Mouse (Mus musculus) hindbrain, embryonic 14.5 days (tissue): ENCODE data around the gene Slc50a1. TPM values are rescaled to one million over a fixed set of nuclear protein-coding genes. Genes with fewer than 3 reads are reported as not detected.

Source experiments
- ATAC-seq: fragments of 200-750 bp; cut with Nextera tagmentation; 2 replicates; pipeline ENCODE4 v1.8.0; 2017; ENCODE audit warnings: moderate number of reproducible peaks, mild to moderate bottlenecking, moderate TSS enrichment, moderate library complexity; ENCODE audit not compliant: low FRiP score
- DNase-seq: peaks from one replicate; pipeline ENCODE4 v3.0.0-alpha.2; 2015; ENCODE audit warnings: low spot score
- H3K27ac ChIP-seq: fragments of 300-500 bp; sonication (generic); 2 replicates; pipeline ENCODE4 v1.5.1; 2014; ENCODE audit warnings: mild to moderate bottlenecking, moderate library complexity
- H3K27me3 ChIP-seq: fragments of 300-500 bp; sonication (generic); 2 replicates; pipeline ENCODE4 v1.6.1; 2014; ENCODE audit warnings: mild to moderate bottlenecking, low read length, mixed read lengths; ENCODE audit not compliant: control insufficient read depth, insufficient read depth
- H3K36me3 ChIP-seq: fragments of 300-500 bp; sonication (generic); replicated peaks from 2 replicates; pipeline ENCODE4 v1.6.1; 2014; ENCODE audit not compliant: control insufficient read depth, insufficient read depth
- H3K4me1 ChIP-seq: fragments of 300-500 bp; sonication (generic); replicated peaks from 2 replicates; pipeline ENCODE4 v1.6.1; 2014; ENCODE audit warnings: antibody characterized with exemption, low read length, mixed read lengths; ENCODE audit not compliant: control insufficient read depth, insufficient read depth
- H3K4me2 ChIP-seq: fragments of 300-500 bp; sonication (generic); replicated peaks from 2 replicates; pipeline ENCODE4 v1.6.1; 2014; ENCODE audit warnings: mild to moderate bottlenecking, moderate library complexity
- H3K4me3 ChIP-seq: fragments of 300-500 bp; sonication (generic); replicated peaks from 2 replicates; pipeline ENCODE4 v1.5.1; 2014; ENCODE audit warnings: mild to moderate bottlenecking, low read length
- H3K9ac ChIP-seq: fragments of 300-500 bp; sonication (generic); 2 replicates; pipeline ENCODE4 v1.6.1; 2014
- H3K9me3 ChIP-seq: fragments of 300-500 bp; sonication (generic); 2 replicates; pipeline ENCODE4 v1.6.1; 2016; ENCODE audit warnings: low read length; ENCODE audit not compliant: control insufficient read depth
- WGBS: fragments of 180-500 bp; shearing (Covaris S2); extraction: QIAGEN DNeasy Blood & Tissue Kit; methylation state at CpG from one replicate; pipeline ENCODE4 v1.1.7; 2014; 5-methylcytosine and 5-hydroxymethylcytosine counted together
- polyA plus RNA-seq: library from polyadenylated mRNA; unstranded; fragments of >200 nt; fragmentation: Nextera tagmentation; extraction: Ambion mirVana; gene quantifications from 2 replicates; pipeline ENCODE4 v1.2.1, GENCODE M21; 2014

Gene Slc50a1
- polyA plus RNA-seq, 1 experiment from 2014 or later: 38.8 TPM

DNA sequence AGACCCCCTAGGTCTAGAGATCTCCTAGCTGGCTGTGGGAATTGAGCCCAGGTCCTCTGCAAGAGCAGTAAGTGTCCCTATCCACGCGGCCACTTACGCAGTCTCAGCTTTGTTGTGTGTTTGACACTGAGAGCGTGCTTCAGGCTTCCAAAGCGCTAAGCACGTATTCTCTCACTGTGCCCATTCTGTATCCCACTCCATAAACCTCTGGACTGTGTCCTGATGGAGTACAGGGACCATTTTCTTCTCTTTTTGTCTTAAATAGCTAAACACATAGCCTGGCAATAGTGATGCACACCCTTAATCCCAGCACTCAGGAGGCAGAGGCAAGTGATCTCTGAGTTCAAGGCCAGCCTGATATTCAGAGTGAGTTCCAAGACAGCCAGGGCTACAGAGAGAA lies 28.5 kb upstream of the Slc50a1 start:
- H3K27ac ChIP-seq: no peak overlapping the region
- no peak overlapping the region for H3K4me3 ChIP-seq
- H3K9ac ChIP-seq: no peak overlapping the region
- DNase-seq: no peak
- no peak overlapping the region for H3K4me2 ChIP-seq
- H3K4me1 ChIP-seq: no peaks in the 10 kb centered on the region
- H3K36me3 ChIP-seq: no peaks in the 10 kb centered on the region
- H3K27me3 ChIP-seq: peaks cover 7% of the 10 kb centered on the region; the same call in 1 of the 2 replicates
- 82% methylated on average over 6 of the region's 6 CpGs for WGBS
- H3K9me3 ChIP-seq: no peaks in the 10 kb centered on the region
- no peak for ATAC-seq

- H3K27me3 ChIP-seq: peaks cover 7% of the 10 kb centered on the region; the same call in 1 of the 2 replicates
- no peak overlapping the region for H3K27ac ChIP-seq
- H3K9me3 ChIP-seq: no peaks in the 10 kb centered on the region
- no peak overlapping the region for H3K4me3 ChIP-seq
- ATAC-seq: no peak
- DNase-seq: no peak
- H3K36me3 ChIP-seq: no peaks in the 10 kb centered on the region
- no peak overlapping the region for H3K9ac ChIP-seq
- H3K4me1 ChIP-seq: no peaks in the 10 kb centered on the region
- H3K4me2 ChIP-seq: no peak overlapping the region
- 83% methylated on average over 11 of the region's 11 CpGs for WGBS
These were observed 26.5 kb upstream of the Slc50a1 start for GRCm38 (mm10) chr3:89296761-89297396.

DNA sequence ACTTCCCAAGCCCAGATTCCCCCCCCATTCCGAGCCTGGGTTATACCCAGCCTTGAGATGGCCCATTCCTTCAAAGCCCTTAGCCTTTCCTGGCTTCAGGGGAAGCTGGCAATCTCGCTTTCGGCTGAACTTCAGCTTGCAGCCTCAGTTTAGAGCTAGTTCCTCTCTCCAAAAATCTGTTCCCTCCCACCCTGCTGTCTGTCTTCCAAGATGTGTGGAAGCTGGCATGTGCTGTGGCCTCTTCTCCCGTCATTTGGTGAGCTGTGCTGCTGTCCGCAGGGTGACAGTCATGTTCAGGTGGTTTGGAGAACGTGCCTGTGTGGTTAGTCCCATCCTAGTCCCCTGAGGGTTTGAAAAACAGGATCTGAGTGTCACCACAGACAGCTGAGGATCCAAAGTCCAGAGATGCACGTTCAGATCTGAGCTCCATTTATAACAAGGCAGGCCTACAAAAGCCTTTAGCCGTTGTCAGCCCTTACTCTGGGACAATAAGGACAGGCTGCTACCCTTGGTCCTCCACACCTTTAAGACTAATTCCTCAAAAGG lies 25.4 kb upstream of the Slc50a1 start:
- ATAC-seq (no peak), DNase-seq (no peak)
- Histone ChIP-seq H3K4me1 (no peaks in the 10 kb centered on the region), H3K9me3 (no peaks in the 10 kb centered on the region), H3K36me3 (no peaks in the 10 kb centered on the region), H3K4me3 (no peak overlapping the region), H3K4me2 (no peak overlapping the region), H3K27ac (no peak overlapping the region), H3K27me3 (peaks cover 7% of the 10 kb centered on the region; the same call in 1 of the 2 replicates), H3K9ac (no peak overlapping the region)
- WGBS: 84% methylated on average over 8 of the region's 8 CpGs

DNA sequence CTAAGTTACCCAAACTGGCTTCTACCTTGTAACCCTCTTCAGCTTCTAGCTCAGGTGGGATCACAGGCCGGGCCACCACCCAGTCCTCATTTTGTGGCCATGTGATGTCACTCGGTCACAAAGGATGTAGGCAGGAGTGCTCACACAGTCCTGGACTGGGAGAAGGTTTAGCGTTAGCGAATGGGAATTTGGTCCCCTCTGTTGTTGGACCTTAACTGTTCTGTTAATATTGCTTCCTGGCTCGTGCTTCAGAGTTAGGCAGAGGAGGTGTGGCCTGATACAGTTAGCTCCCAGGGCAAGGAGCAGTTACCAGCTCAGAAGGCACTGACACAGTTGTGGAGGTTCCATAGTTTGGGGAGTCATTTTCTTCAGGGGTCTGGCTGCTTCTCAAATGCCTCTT lies 23.8 kb upstream of the Slc50a1 start:
- Histone ChIP-seq H3K36me3 (no peaks in the 10 kb centered on the region), H3K4me2 (no peak overlapping the region), H3K9me3 (no peaks in the 10 kb centered on the region), H3K4me1 (no peaks in the 10 kb centered on the region), H3K27me3 (no peaks in the 10 kb centered on the region), H3K4me3 (no peak overlapping the region), H3K27ac (no peak overlapping the region), H3K9ac (no peak overlapping the region)
- 81% methylated on average over 5 of the region's 5 CpGs for WGBS
- no peak for DNase-seq
- no peak for ATAC-seq

GRCm38 (mm10) chr3:89293247-89293918 lies 23.0 kb upstream of the Slc50a1 start:
- DNase-seq (no peak), ATAC-seq (no peak)
- Histone ChIP-seq H3K9ac (no peak overlapping the region), H3K4me2 (no peak overlapping the region), H3K4me3 (no peak overlapping the region), H3K27ac (no peak overlapping the region), H3K27me3 (no peaks in the 10 kb centered on the region), H3K4me1 (no peaks in the 10 kb centered on the region), H3K9me3 (no peaks in the 10 kb centered on the region), H3K36me3 (no peaks in the 10 kb centered on the region)
- WGBS: 92% methylated on average over 11 of the region's 11 CpGs

- H3K9ac ChIP-seq: no peak overlapping the region
- ATAC-seq (no peak), DNase-seq (no peak)
- H3K36me3 ChIP-seq: no peaks in the 10 kb centered on the region
- H3K4me1 ChIP-seq: no peaks in the 10 kb centered on the region
- no peaks in the 10 kb centered on the region for H3K9me3 ChIP-seq
- WGBS: 64% methylated on average over 5 of the region's 5 CpGs
- H3K27ac ChIP-seq: no peak overlapping the region
- H3K4me2 ChIP-seq: no peak overlapping the region
- no peaks in the 10 kb centered on the region for H3K27me3 ChIP-seq
- H3K4me3 ChIP-seq: no peak overlapping the region
These were observed 21.9 kb upstream of the Slc50a1 start for GRCm38 (mm10) chr3:89292303-89292702.

DNA sequence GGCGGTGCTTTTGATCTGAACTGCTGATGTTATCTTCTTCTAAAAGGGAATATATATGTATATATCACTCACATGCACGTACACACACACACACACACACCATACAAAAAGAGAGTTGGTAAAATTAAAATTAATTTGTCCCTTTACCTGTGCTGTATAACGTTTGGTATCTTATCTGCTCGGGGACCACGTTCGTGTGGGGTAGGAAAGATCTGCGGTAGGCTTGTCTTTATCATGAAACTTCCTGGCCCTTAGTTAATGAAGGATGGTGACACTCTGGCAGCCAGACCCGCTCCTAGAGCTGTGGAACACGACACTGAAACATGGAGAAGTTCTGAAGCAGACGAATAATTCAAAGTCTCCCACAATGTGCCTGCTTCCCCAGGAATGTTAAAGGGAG lies 21.5 kb upstream of the Slc50a1 start:
- H3K9me3 ChIP-seq: no peaks in the 10 kb centered on the region
- H3K27ac ChIP-seq: no peak overlapping the region
- H3K36me3 ChIP-seq: no peaks in the 10 kb centered on the region
- 81% methylated on average over 10 of the region's 10 CpGs for WGBS
- H3K4me3 ChIP-seq: no peak overlapping the region
- no peak overlapping the region for H3K4me2 ChIP-seq
- DNase-seq (no peak), ATAC-seq (no peak)
- H3K4me1 ChIP-seq: no peaks in the 10 kb centered on the region
- H3K9ac ChIP-seq: no peak overlapping the region
- no peaks in the 10 kb centered on the region for H3K27me3 ChIP-seq

DNA sequence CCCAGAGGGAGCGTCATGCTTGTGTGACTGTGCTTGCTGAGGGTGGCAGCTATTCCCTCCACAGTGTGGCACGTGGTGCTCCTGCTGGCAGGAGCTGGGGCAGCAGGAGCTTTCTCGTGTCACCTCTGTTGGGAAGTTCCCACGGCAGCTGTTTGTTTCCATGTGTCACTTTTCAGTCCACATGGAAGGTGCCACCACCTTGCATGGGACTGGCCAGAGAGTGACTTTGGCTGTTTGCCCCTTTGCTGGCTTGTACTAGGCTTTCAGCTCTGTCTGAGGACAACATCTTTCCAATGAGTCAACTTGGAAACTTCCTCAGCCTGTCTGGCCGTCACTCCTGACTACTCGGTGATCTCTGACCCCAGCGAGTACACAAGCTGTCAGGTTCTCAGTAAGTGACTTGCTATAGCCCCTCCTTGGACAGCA lies 18.1 kb upstream of the Slc50a1 start:
- ATAC-seq (no peak), DNase-seq (no peak)
- Histone ChIP-seq H3K9ac (no peak overlapping the region), H3K4me3 (no peak overlapping the region), H3K36me3 (no peaks in the 10 kb centered on the region), H3K4me2 (no peak overlapping the region), H3K27me3 (no peaks in the 10 kb centered on the region), H3K27ac (no peak overlapping the region), H3K9me3 (no peaks in the 10 kb centered on the region), H3K4me1 (no peaks in the 10 kb centered on the region)
- 54% methylated on average over 7 of the region's 7 CpGs for WGBS

- Histone ChIP-seq H3K27me3 (0 out of 2 replicates have a peak, but pooled peaks cover 2% of the 10 kb centered on the region), H3K36me3 (no peaks in the 10 kb centered on the region), H3K4me3 (no peak overlapping the region), H3K4me1 (no peaks in the 10 kb centered on the region), H3K9ac (no peak overlapping the region), H3K9me3 (no peaks in the 10 kb centered on the region), H3K27ac (no peak overlapping the region), H3K4me2 (no peak overlapping the region)
- ATAC-seq: no peak
- WGBS: 73% methylated on average over 5 of the region's 5 CpGs
- DNase-seq: no peak
These were observed 16.9 kb upstream of the Slc50a1 start for GRCm38 (mm10) chr3:89287286-89287685.
